Mouse (Mus musculus) liver, embryonic 11.5 days (tissue): ENCODE data around the gene Uba1y. TPM values are rescaled to one million over a fixed set of nuclear protein-coding genes. Genes with fewer than 3 reads are reported as not detected.
"Not testable (repeated sequence)": the region's sequence is repeated elsewhere in the genome, so short reads cannot be mapped to it uniquely, and the experiment has no call there.

Source experiments
- ATAC-seq: fragments of 200-750 bp; cut with Nextera tagmentation; replicated peaks from 2 replicates; pipeline ENCODE4 v1.8.0; 2017; ENCODE audit warnings: moderate number of reproducible peaks, mild to moderate bottlenecking, moderate TSS enrichment, moderate library complexity; ENCODE audit not compliant: low FRiP score
- DNase-seq: peaks from one replicate; pipeline ENCODE4 v3.0.0-alpha.2; 2017; ENCODE audit warnings: low spot score
- H3K27ac ChIP-seq: fragments of 300-500 bp; sonication (generic); 2 replicates; pipeline ENCODE4 v1.5.1; 2014; ENCODE audit warnings: mild to moderate bottlenecking, low read depth, low read length, control low read depth
- H3K27me3 ChIP-seq: fragments of 300-500 bp; sonication (generic); replicated peaks from 2 replicates; pipeline ENCODE4 v1.6.1; 2014; ENCODE audit warnings: low read length, mixed read lengths; ENCODE audit not compliant: control insufficient read depth, insufficient read depth
- H3K36me3 ChIP-seq: fragments of 300-500 bp; sonication (generic); 2 replicates; pipeline ENCODE4 v1.6.1; 2014; ENCODE audit warnings: mild to moderate bottlenecking, low read length, moderate library complexity, mixed read lengths; ENCODE audit not compliant: control insufficient read depth, insufficient read depth
- H3K4me1 ChIP-seq: fragments of 300-500 bp; sonication (generic); replicated peaks from 2 replicates; pipeline ENCODE4 v1.6.1; 2014; ENCODE audit warnings: low read length, mixed read lengths; ENCODE audit not compliant: control insufficient read depth, insufficient read depth
- H3K4me2 ChIP-seq: fragments of 300-500 bp; sonication (generic); 2 replicates; pipeline ENCODE4 v1.6.1; 2014; ENCODE audit warnings: mild to moderate bottlenecking, control low read depth, moderate library complexity
- H3K4me3 ChIP-seq: fragments of 300-500 bp; sonication (generic); 2 replicates; pipeline ENCODE4 v1.5.1; 2014; ENCODE audit warnings: low read depth, low read length, control low read depth
- H3K9ac ChIP-seq: fragments of 300-500 bp; sonication (generic); 2 replicates; pipeline ENCODE4 v1.6.1; 2014; ENCODE audit warnings: low read depth, low read length, control low read depth
- H3K9me3 ChIP-seq: fragments of 300-500 bp; sonication (generic); 2 replicates; pipeline ENCODE4 v1.6.1; 2016; ENCODE audit warnings: low read length, inconsistent platforms, mixed read lengths; ENCODE audit not compliant: control insufficient read depth
- WGBS: fragments of 180-500 bp; shearing (Covaris S2); extraction: QIAGEN DNeasy Blood & Tissue Kit; methylation state at CpG from one replicate; pipeline ENCODE4 v1.1.7; 2014; 5-methylcytosine and 5-hydroxymethylcytosine counted together
- polyA plus RNA-seq: library from polyadenylated mRNA; unstranded; fragments of >200 nt; fragmentation: Nextera tagmentation; extraction: Ambion mirVana; gene quantifications from 2 replicates; pipeline ENCODE4 v1.2.1, GENCODE M21; 2014

Uba1y gene
- not detected in 2 replicates for polyA plus RNA-seq

DNA sequence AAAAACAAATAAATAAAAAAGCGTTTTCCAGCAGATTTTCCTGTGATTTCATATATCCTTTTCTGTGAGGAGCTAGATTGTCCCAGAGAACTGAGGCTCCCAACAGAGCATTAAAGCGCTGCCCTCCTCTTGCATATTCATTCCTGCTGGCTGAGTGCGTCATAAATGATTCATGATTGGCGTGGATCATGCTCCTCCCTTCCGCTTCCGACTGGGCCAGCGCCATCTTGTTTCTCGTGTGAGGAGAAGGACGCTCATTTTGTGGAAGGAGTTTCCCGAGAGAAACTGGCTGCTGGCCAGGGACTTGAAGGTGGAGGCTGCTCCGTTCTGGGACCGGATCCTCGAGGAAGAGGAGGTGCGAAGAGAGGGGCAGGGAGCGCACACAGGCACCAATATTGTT is at the start of gene Uba1y:
Uba1y (plus strand) TSS at position 254 of the 400 bp plus-strand sequence.
- H3K27me3 ChIP-seq: no peaks in the 10 kb centered on the region
- 84% methylated on average over 8 of the region's 15 CpGs for WGBS

GRCm38 (mm10) chrY:797309-797708 is 21.1 kb upstream of the Uba1y start, which contains the start of gene Zfy1:
Gene Zfy1, minus strand, starts transcription at chrY:797409.
- not testable (repeated sequence) for DNase-seq, H3K36me3 ChIP-seq, H3K4me2 ChIP-seq, H3K27me3 ChIP-seq, H3K9ac ChIP-seq, H3K27ac ChIP-seq, H3K4me3 ChIP-seq, H3K4me1 ChIP-seq, H3K9me3 ChIP-seq, ATAC-seq
- WGBS: 70% methylated on average over 2 of the region's 11 CpGs

More for the DNA sequence above, at the start of gene Uba1y:
- DNase-seq (no peak), ATAC-seq (no peak)
- H3K4me3 ChIP-seq: no peak within 1 kb of the TSS
- H3K9me3 ChIP-seq: no peaks in the 10 kb centered on the region
- no peaks in the 10 kb centered on the region for H3K36me3 ChIP-seq
- no peak within 1 kb of the TSS for H3K9ac ChIP-seq
- no peaks in the 10 kb centered on the region for H3K4me1 ChIP-seq
- no peak within 1 kb of the TSS for H3K27ac ChIP-seq
- H3K4me2 ChIP-seq: no peak within 1 kb of the TSS

DNA sequence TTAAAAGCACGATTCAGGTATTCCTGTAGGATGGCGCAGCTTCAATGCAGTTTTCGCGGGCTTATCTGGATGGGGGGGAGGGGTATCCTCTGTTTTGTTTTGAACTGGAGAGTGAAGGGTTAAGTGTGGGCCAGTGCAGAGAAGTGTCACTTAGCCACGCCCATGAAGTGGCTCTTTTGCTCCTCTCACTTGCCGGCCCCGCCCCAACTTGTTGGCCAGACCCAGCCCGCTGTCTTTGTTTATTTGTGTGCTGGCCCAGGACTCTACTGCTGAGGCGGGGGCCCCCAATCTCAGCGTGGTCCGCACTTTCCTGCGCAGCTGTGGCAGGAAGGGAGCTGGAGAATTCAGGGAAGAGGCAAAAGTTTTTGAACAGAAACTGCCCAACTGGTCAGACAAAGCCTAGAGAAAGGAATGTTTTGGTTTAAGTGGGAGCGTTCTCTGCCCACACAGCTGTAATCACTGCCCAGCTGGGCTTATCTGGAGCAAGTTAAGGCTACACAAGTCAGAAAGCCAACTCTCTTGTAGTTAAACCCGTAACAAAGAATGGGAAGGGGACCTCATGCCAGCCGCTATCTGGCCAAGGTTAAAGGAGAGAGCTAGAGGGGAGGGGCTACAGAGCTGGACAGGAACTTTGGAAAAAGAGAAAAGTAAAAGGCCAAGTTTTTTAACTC is 9.3 kb upstream of the Uba1y start:
- Histone ChIP-seq H3K27ac (no peak overlapping the region), H3K9me3 (no peaks in the 10 kb centered on the region), H3K4me2 (peak overlapping the region; percentile 37), H3K27me3 (no peaks in the 10 kb centered on the region), H3K36me3 (no peaks in the 10 kb centered on the region), H3K4me3 (no peak overlapping the region; the same call in 1 of the 2 replicates), H3K4me1 (no peaks in the 10 kb centered on the region), H3K9ac (no peak overlapping the region)
- DNase-seq (no peak), ATAC-seq (peak; percentile 76)
- 6% methylated on average over 8 of the region's 15 CpGs for WGBS

DNA sequence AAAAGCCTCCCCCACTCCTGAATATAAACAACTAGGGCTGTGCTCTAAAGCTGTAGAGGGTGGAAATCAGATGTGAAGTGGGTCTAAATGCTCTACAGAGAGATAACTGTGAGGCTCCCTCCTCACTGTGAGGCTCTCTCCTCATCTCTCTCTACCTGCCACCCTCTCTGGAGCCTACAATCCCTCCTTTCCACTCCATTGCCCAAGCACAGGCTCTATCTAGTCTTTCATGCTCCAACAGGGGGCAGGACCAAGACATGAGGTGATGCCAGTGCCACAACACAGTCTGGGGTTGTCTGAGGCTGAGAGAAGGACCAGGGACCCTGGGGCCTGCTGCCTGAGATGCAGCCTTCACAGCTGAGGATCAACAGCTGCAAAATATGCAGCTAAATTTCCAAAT is 54.0 kb downstream of the Uba1y start:
- H3K36me3 ChIP-seq: no peaks in the 10 kb centered on the region
- H3K4me2 ChIP-seq: no peak overlapping the region
- no peak overlapping the region for H3K9ac ChIP-seq
- ATAC-seq: no peak
- no peaks in the 10 kb centered on the region for H3K27me3 ChIP-seq
- DNase-seq: no peak
- H3K9me3 ChIP-seq: no peaks in the 10 kb centered on the region
- H3K4me1 ChIP-seq: no peaks in the 10 kb centered on the region
- no peak overlapping the region for H3K4me3 ChIP-seq
- no peak overlapping the region for H3K27ac ChIP-seq

- Histone ChIP-seq H3K4me1 (no peaks in the 10 kb centered on the region), H3K27me3 (no peaks in the 10 kb centered on the region), H3K4me2 (no peak overlapping the region), H3K27ac (no peak overlapping the region), H3K9ac (no peak overlapping the region), H3K36me3 (no peaks in the 10 kb centered on the region), H3K9me3 (no peaks in the 10 kb centered on the region), H3K4me3 (no peak overlapping the region)
- 32% methylated on average over 8 of the region's 18 CpGs for WGBS
- no peak for DNase-seq
- ATAC-seq: no peak
Observed at GRCm38 (mm10) chrY:872855-873549, 54.6 kb downstream of the Uba1y start.

Other genes with a start within 250 kb of the Uba1y start
- not detected in 2 replicates for gene Zfy1, start 21.2 kb upstream of the Uba1y start, polyA plus RNA-seq
- 7.5 and 7.7 TPM in 2 replicates for gene Kdm5d, start 79.1 kb downstream of the Uba1y start, polyA plus RNA-seq
- 22.7 and 30.5 TPM in 2 replicates for gene Eif2s3y, start 191.9 kb downstream of the Uba1y start, polyA plus RNA-seq